Mouse (Mus musculus) midbrain, postnatal 0 days (tissue): Measurements from ENCODE around the gene Blnk. TPM values are rescaled to one million over a fixed set of nuclear protein-coding genes. Genes with fewer than 3 reads are reported as not detected.

Source experiments
- ATAC-seq: fragments of 200-750 bp; cut with Nextera tagmentation; 2 replicates; pipeline ENCODE4 v1.8.0; 2017; ENCODE audit warnings: moderate number of reproducible peaks, mild to moderate bottlenecking, moderate TSS enrichment, moderate library complexity; ENCODE audit not compliant: low FRiP score
- DNase-seq: peaks from one replicate; pipeline ENCODE4 v3.0.0-alpha.2; 2015; ENCODE audit warnings: low spot score
- H3K27ac ChIP-seq: fragments of 300-500 bp; sonication (generic); 2 replicates; pipeline ENCODE4 v1.5.1; 2014; ENCODE audit warnings: low read depth, mild to moderate bottlenecking, low read length, mixed read lengths
- H3K27me3 ChIP-seq: fragments of 300-500 bp; sonication (generic); 2 replicates; pipeline ENCODE4 v1.6.1; 2014; ENCODE audit warnings: low read length, control low read depth, mixed read lengths; ENCODE audit not compliant: insufficient read depth
- H3K36me3 ChIP-seq: fragments of 300-500 bp; sonication (generic); 2 replicates; pipeline ENCODE4 v1.6.1; 2014; ENCODE audit warnings: low read length, control low read depth, mixed read lengths; ENCODE audit not compliant: insufficient read depth
- H3K4me1 ChIP-seq: fragments of 300-500 bp; sonication (generic); 2 replicates; pipeline ENCODE4 v1.6.1; 2014; ENCODE audit warnings: mild to moderate bottlenecking, control low read depth, antibody characterized with exemption, low read length, mixed read lengths; ENCODE audit not compliant: insufficient read depth
- H3K4me2 ChIP-seq: fragments of 300-500 bp; sonication (generic); 2 replicates; pipeline ENCODE4 v1.6.1; 2014; ENCODE audit warnings: low read depth, mild to moderate bottlenecking, low read length, mixed read lengths; ENCODE audit not compliant: poor library complexity, severe bottlenecking
- H3K4me3 ChIP-seq: fragments of 300-500 bp; sonication (generic); 2 replicates; pipeline ENCODE4 v1.5.1; 2014; ENCODE audit warnings: low read depth, mild to moderate bottlenecking, low read length, moderate library complexity
- H3K9ac ChIP-seq: fragments of 300-500 bp; sonication (generic); replicated peaks from 2 replicates; pipeline ENCODE4 v1.6.1; 2014; ENCODE audit warnings: mild to moderate bottlenecking, low read length, moderate library complexity, mixed read lengths; ENCODE audit not compliant: poor library complexity, severe bottlenecking
- H3K9me3 ChIP-seq: fragments of 300-500 bp; sonication (generic); 2 replicates; pipeline ENCODE4 v1.6.1; 2016; ENCODE audit warnings: low read length, control low read depth
- CTCF ChIP-seq: IDR thresholded peaks from 2 replicates; pipeline ENCODE4 v1.5.1; 2016; ENCODE audit warnings: antibody characterized with exemption, mild to moderate bottlenecking
- WGBS: fragments of 180-500 bp; shearing (Covaris S2); extraction: QIAGEN DNeasy Blood & Tissue Kit; methylation state at CpG from one replicate; pipeline ENCODE4 v1.1.7; 2014; 5-methylcytosine and 5-hydroxymethylcytosine counted together
- polyA plus RNA-seq: library from polyadenylated mRNA; unstranded; fragments of >200 nt; fragmentation: Nextera tagmentation; extraction: Ambion mirVana; gene quantifications from 2 replicates; pipeline ENCODE4 v1.2.1, GENCODE M21; 2015
- total RNA-seq: library from RNA; depleted of rRNA; stranded (reverse); fragments of >200 nt; gene quantifications from 2 replicates; pipeline ENCODE4 v1.2.3, GENCODE M21; 2014; rRNA removed

Blnk gene
- total RNA-seq (0.42 and 1.2 TPM in 2 replicates), polyA plus RNA-seq (1.4 TPM in 2 replicates)

GRCm38 (mm10) chr19:40994057-40994585, at the start of gene Blnk:
Blnk (minus strand) TSS chr19:40994535.
- 54% methylated on average over 8 of the region's 8 CpGs for WGBS
- peak; percentile 22 for DNase-seq
- H3K9ac ChIP-seq, result no peak within 1 kb of the TSS
- H3K9me3 ChIP-seq, result no peaks in the 10 kb centered on the region
- ATAC-seq, result no peak
- H3K27ac ChIP-seq, result no peak within 1 kb of the TSS
- no peaks in the 10 kb centered on the region for H3K27me3 ChIP-seq
- no peak within 1 kb of the TSS for H3K4me3 ChIP-seq
- H3K4me1 ChIP-seq, result no peaks in the 10 kb centered on the region
- H3K4me2 ChIP-seq, result no peak within 1 kb of the TSS
- TF ChIP-seq CTCF, result no peak
- H3K36me3 ChIP-seq, result no peaks in the 10 kb centered on the region

- Histone ChIP-seq H3K27ac (no peak overlapping the region), H3K36me3 (no peaks in the 10 kb centered on the region), H3K9me3 (no peaks in the 10 kb centered on the region; the same call in 1 of the 2 replicates), H3K4me1 (no peaks in the 10 kb centered on the region), H3K9ac (no peak overlapping the region), H3K27me3 (no peaks in the 10 kb centered on the region), H3K4me2 (no peak overlapping the region), H3K4me3 (no peak overlapping the region)
- DNase-seq (no peak), ATAC-seq (no peak)
- 89% methylated on average over 7 of the region's 7 CpGs for WGBS
- no peak for TF ChIP-seq CTCF
Measured at GRCm38 (mm10) chr19:41039110-41039509, 44.8 kb upstream of the Blnk start.

- no peaks in the 10 kb centered on the region for H3K9me3 ChIP-seq
- ATAC-seq, result no peak
Measured at GRCm38 (mm10) chr19:41035809-41036551, 41.6 kb upstream of the Blnk start.

GRCm38 (mm10) chr19:41031869-41032268, 37.5 kb upstream of the Blnk start:
- TF ChIP-seq CTCF, result no peak
- WGBS, result 87% methylated on average over 6 of the region's 6 CpGs
- DNase-seq (no peak), ATAC-seq (no peak)
- H3K27me3 ChIP-seq, result no peaks in the 10 kb centered on the region
- H3K4me3 ChIP-seq, result no peak overlapping the region
- no peaks in the 10 kb centered on the region for H3K4me1 ChIP-seq
- H3K9me3 ChIP-seq, result no peaks in the 10 kb centered on the region
- no peak overlapping the region for H3K27ac ChIP-seq
- no peaks in the 10 kb centered on the region for H3K36me3 ChIP-seq
- H3K9ac ChIP-seq, result no peak overlapping the region
- H3K4me2 ChIP-seq, result no peak overlapping the region

More at GRCm38 (mm10) chr19:41035809-41036551, 41.6 kb upstream of the Blnk start:
- no peaks in the 10 kb centered on the region for H3K27me3 ChIP-seq
- H3K9ac ChIP-seq, result no peak overlapping the region
- no peaks in the 10 kb centered on the region for H3K4me1 ChIP-seq
- no peak overlapping the region for H3K4me2 ChIP-seq
- H3K4me3 ChIP-seq, result no peak overlapping the region
- DNase-seq, result no peak
- 88% methylated on average over 4 of the region's 4 CpGs for WGBS
- no peaks in the 10 kb centered on the region for H3K36me3 ChIP-seq
- no peak overlapping the region for H3K27ac ChIP-seq
- TF ChIP-seq CTCF, result no peak

GRCm38 (mm10) chr19:41031009-41031408, 36.7 kb upstream of the Blnk start:
- no peak overlapping the region for H3K4me2 ChIP-seq
- DNase-seq, result no peak
- ATAC-seq, result no peak
- no peaks in the 10 kb centered on the region for H3K36me3 ChIP-seq
- no peaks in the 10 kb centered on the region for H3K27me3 ChIP-seq
- no peak overlapping the region for H3K4me3 ChIP-seq
- TF ChIP-seq CTCF, result no peak
- no peak overlapping the region for H3K9ac ChIP-seq
- no peak overlapping the region for H3K27ac ChIP-seq
- WGBS, result 87% methylated on average over 11 of the region's 11 CpGs
- no peaks in the 10 kb centered on the region for H3K4me1 ChIP-seq
- no peaks in the 10 kb centered on the region for H3K9me3 ChIP-seq

- DNase-seq (no peak), ATAC-seq (no peak)
- no peak overlapping the region for H3K9ac ChIP-seq
- H3K4me3 ChIP-seq, result no peak overlapping the region
- H3K9me3 ChIP-seq, result no peaks in the 10 kb centered on the region
- H3K27ac ChIP-seq, result no peak overlapping the region
- no peak for TF ChIP-seq CTCF
- WGBS, result 48% methylated on average over 6 of the region's 6 CpGs
- H3K4me2 ChIP-seq, result no peak overlapping the region
- no peaks in the 10 kb centered on the region for H3K4me1 ChIP-seq
- H3K27me3 ChIP-seq, result no peaks in the 10 kb centered on the region
- no peaks in the 10 kb centered on the region for H3K36me3 ChIP-seq
Measured at GRCm38 (mm10) chr19:41030161-41030560, 35.8 kb upstream of the Blnk start.
